Mouse (Mus musculus) limb, embryonic 14.5 days (tissue): ENCODE measurements around the gene Rapgef4. TPM values are rescaled to one million over a fixed set of nuclear protein-coding genes. Genes with fewer than 3 reads are reported as not detected.

Experiments
- ATAC-seq: fragments of 200-750 bp; cut with Nextera tagmentation; 2 replicates; pipeline ENCODE4 v1.8.0; 2017; ENCODE audit warnings: low read depth, moderate number of reproducible peaks, moderate TSS enrichment; ENCODE audit not compliant: low FRiP score
- DNase-seq: peaks from one replicate; pipeline ENCODE4 v3.0.0-alpha.2; 2015; ENCODE audit warnings: low spot score
- H3K27ac ChIP-seq: fragments of 300-500 bp; sonication (generic); replicated peaks from 2 replicates; pipeline ENCODE4 v1.5.1; 2014; ENCODE audit warnings: low read depth, mild to moderate bottlenecking, low read length, moderate library complexity, mixed read lengths
- H3K27me3 ChIP-seq: fragments of 300-500 bp; sonication (generic); 2 replicates; pipeline ENCODE4 v1.6.1; 2014; ENCODE audit warnings: low read length, mixed read lengths; ENCODE audit not compliant: control insufficient read depth, insufficient read depth
- H3K36me3 ChIP-seq: fragments of 300-500 bp; sonication (generic); 2 replicates; pipeline ENCODE4 v1.6.1; 2014; ENCODE audit warnings: mild to moderate bottlenecking, low read length, moderate library complexity, mixed read lengths; ENCODE audit not compliant: control insufficient read depth, insufficient read depth
- H3K4me1 ChIP-seq: fragments of 300-500 bp; sonication (generic); 2 replicates; pipeline ENCODE4 v1.6.1; 2014; ENCODE audit warnings: antibody characterized with exemption, low read length, mixed read lengths; ENCODE audit not compliant: control insufficient read depth, insufficient read depth
- H3K4me2 ChIP-seq: fragments of 300-500 bp; sonication (generic); replicated peaks from 2 replicates; pipeline ENCODE4 v1.6.1; 2014; ENCODE audit warnings: low read depth, mild to moderate bottlenecking, low read length, moderate library complexity; ENCODE audit not compliant: severe bottlenecking
- H3K4me3 ChIP-seq: fragments of 300-500 bp; sonication (generic); replicated peaks from 2 replicates; pipeline ENCODE4 v1.5.1; 2014; ENCODE audit warnings: low read length
- H3K9ac ChIP-seq: fragments of 300-500 bp; sonication (generic); 2 replicates; pipeline ENCODE4 v1.6.1; 2014; ENCODE audit warnings: mild to moderate bottlenecking, low read depth, low read length, moderate library complexity; ENCODE audit not compliant: severe bottlenecking
- H3K9me3 ChIP-seq: fragments of 300-500 bp; sonication (generic); 2 replicates; pipeline ENCODE4 v1.6.1; 2016; ENCODE audit warnings: low read length; ENCODE audit not compliant: control insufficient read depth
- POLR2A ChIP-seq: fragments of 200-500 bp; IDR thresholded peaks from 2 replicates; pipeline ENCODE4 v1.8.0; 2012; ENCODE audit warnings: inconsistent platforms, mild to moderate bottlenecking, moderate library complexity, borderline replicate concordance; ENCODE audit not compliant: insufficient read depth, insufficient read length; ENCODE audit errors: extremely low read depth
- WGBS: fragments of 180-500 bp; shearing (Covaris S2); extraction: QIAGEN DNeasy Blood & Tissue Kit; methylation state at CpG from one replicate; pipeline ENCODE4 v1.1.7; 2014; 5-methylcytosine and 5-hydroxymethylcytosine counted together
- polyA plus RNA-seq, 2 experiments: library from polyadenylated mRNA; depleted of rRNA in 1 of 2; stranded (reverse) in 1 of 2; unstranded in 1 of 2; fragments of >200 nt; fragmentation: Nextera tagmentation in 1 of 2; extraction: Ambion mirVana in 1 of 2; gene quantifications; 2 replicates each; pipeline versions ENCODE4 v1.2.1 to v1.2.3; 2012 to 2014

Rapgef4 gene
- polyA plus RNA-seq, 2 experiments, result 2.2 to 2.3 TPM

DNA sequence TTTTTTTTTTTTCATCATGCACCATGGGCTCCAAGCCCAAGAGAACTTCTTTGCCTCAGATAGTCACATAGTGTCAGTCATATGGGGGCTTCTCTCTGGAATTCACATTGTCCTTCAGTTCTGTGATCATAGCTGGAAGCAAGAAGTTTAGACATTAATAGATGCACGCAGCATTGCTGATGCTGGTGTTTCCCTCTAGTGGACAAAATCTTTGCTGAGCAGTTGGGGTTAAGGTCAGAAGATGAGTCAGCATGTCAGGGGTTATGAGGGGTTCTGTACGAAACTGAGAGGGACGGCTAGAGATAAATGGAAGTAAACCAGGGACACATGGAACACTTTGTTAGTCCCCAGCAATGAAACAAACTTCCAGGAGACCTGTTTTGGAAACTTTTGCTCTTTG is 216.0 kb downstream of the Rapgef4 start:
- 55% methylated on average over 3 of the region's 3 CpGs for WGBS
- Histone ChIP-seq H3K4me2 (no peak overlapping the region), H3K9me3 (no peaks in the 10 kb centered on the region), H3K4me1 (no peaks in the 10 kb centered on the region), H3K36me3 (no peaks in the 10 kb centered on the region), H3K27me3 (no peaks in the 10 kb centered on the region), H3K4me3 (no peak overlapping the region), H3K9ac (no peak overlapping the region), H3K27ac (no peak overlapping the region)
- no peak for DNase-seq
- TF ChIP-seq POLR2A, result no peak
- no peak for ATAC-seq

GRCm38 (mm10) chr2:72199451-72199850 is 218.4 kb downstream of the Rapgef4 start:
- no peak overlapping the region for H3K4me2 ChIP-seq
- TF ChIP-seq POLR2A, result no peak
- H3K27me3 ChIP-seq, result no peaks in the 10 kb centered on the region
- ATAC-seq (no peak), DNase-seq (no peak)
- H3K27ac ChIP-seq, result no peak overlapping the region
- H3K9ac ChIP-seq, result no peak overlapping the region
- H3K9me3 ChIP-seq, result no peaks in the 10 kb centered on the region
- H3K4me1 ChIP-seq, result no peaks in the 10 kb centered on the region
- WGBS, result 89% methylated on average over 2 of the region's 2 CpGs
- no peaks in the 10 kb centered on the region for H3K36me3 ChIP-seq
- H3K4me3 ChIP-seq, result no peak overlapping the region

- Histone ChIP-seq H3K27ac (no peak overlapping the region), H3K36me3 (no peaks in the 10 kb centered on the region), H3K9ac (no peak overlapping the region), H3K9me3 (no peaks in the 10 kb centered on the region), H3K27me3 (no peaks in the 10 kb centered on the region), H3K4me3 (no peak overlapping the region), H3K4me1 (no peaks in the 10 kb centered on the region), H3K4me2 (no peak overlapping the region)
- TF ChIP-seq POLR2A, result no peak
- no peak for DNase-seq
- 64% methylated on average over 9 of the region's 9 CpGs for WGBS
- no peak for ATAC-seq
Observed at GRCm38 (mm10) chr2:72201506-72201905, 220.5 kb downstream of the Rapgef4 start.

- Histone ChIP-seq H3K4me1 (no peaks in the 10 kb centered on the region), H3K4me3 (no peak overlapping the region), H3K9ac (no peak overlapping the region), H3K36me3 (no peaks in the 10 kb centered on the region), H3K27me3 (no peaks in the 10 kb centered on the region), H3K27ac (no peak overlapping the region), H3K9me3 (no peaks in the 10 kb centered on the region), H3K4me2 (no peak overlapping the region)
- no peak for DNase-seq
- no peak for ATAC-seq
- 78% methylated on average over 6 of the region's 6 CpGs for WGBS
- no peak for TF ChIP-seq POLR2A
Observed at GRCm38 (mm10) chr2:72202252-72202651, 221.2 kb downstream of the Rapgef4 start.

DNA sequence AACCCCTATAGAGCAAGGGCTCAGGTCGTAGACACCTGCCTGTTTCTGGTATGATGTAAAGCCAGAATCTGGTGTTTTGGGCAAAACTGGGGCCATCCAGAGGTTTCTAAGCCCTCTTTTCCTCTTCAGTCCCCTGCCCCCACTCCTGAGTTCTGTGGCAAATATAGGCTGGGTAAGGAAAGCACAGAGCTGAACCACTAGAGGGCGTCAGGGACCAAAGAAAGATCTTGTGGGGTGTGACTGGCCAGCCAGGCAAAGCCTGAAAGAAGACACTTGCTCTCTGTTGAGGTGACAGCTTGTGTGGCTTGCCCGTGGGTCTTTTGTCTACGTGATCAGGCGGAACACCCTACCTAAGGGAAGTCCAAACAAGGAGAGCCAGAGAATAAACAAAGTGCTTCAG is 222.6 kb downstream of the Rapgef4 start:
- H3K4me3 ChIP-seq, result no peak overlapping the region
- ATAC-seq (peak; percentile 73), DNase-seq (peak; percentile 86)
- no peak overlapping the region for H3K9ac ChIP-seq
- H3K4me2 ChIP-seq, result 0 out of 2 replicates have a peak overlapping the region, but pooled peaks have one; percentile 24
- 9% methylated on average over 5 of the region's 5 CpGs for WGBS
- H3K9me3 ChIP-seq, result no peaks in the 10 kb centered on the region
- TF ChIP-seq POLR2A, result no peak
- H3K36me3 ChIP-seq, result no peaks in the 10 kb centered on the region
- H3K4me1 ChIP-seq, result no peaks in the 10 kb centered on the region
- no peak overlapping the region for H3K27ac ChIP-seq
- H3K27me3 ChIP-seq, result no peaks in the 10 kb centered on the region

DNA sequence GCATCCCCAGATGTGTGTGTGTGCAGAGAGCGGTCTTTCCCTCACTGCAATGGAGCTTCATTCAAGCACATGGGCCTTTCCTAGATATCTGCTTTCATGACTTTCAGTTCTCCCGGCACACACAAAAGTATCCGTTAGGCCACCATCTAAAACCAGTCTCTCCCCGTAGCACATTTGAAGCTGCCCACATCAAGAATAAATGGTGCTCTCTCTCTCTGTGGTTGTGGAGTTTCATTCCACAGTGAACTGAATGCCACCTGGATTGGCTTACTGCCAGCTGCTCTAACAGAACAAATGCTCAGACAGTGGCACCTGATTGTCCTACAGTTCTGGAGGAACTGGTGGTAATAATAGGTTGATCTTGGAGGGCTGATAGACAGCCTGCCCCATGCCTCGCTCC is 224.8 kb downstream of the Rapgef4 start:
- Histone ChIP-seq H3K9ac (no peak overlapping the region), H3K9me3 (no peaks in the 10 kb centered on the region), H3K4me2 (no peak overlapping the region), H3K27me3 (no peaks in the 10 kb centered on the region), H3K4me1 (no peaks in the 10 kb centered on the region), H3K36me3 (no peaks in the 10 kb centered on the region), H3K4me3 (no peak overlapping the region), H3K27ac (no peak overlapping the region)
- DNase-seq (no peak), ATAC-seq (no peak)
- 82% methylated on average over 5 of the region's 5 CpGs for WGBS
- no peak for TF ChIP-seq POLR2A
